10 mouse cellular contexts compared by ENCODE assay signal in the genomic region with DNA sequence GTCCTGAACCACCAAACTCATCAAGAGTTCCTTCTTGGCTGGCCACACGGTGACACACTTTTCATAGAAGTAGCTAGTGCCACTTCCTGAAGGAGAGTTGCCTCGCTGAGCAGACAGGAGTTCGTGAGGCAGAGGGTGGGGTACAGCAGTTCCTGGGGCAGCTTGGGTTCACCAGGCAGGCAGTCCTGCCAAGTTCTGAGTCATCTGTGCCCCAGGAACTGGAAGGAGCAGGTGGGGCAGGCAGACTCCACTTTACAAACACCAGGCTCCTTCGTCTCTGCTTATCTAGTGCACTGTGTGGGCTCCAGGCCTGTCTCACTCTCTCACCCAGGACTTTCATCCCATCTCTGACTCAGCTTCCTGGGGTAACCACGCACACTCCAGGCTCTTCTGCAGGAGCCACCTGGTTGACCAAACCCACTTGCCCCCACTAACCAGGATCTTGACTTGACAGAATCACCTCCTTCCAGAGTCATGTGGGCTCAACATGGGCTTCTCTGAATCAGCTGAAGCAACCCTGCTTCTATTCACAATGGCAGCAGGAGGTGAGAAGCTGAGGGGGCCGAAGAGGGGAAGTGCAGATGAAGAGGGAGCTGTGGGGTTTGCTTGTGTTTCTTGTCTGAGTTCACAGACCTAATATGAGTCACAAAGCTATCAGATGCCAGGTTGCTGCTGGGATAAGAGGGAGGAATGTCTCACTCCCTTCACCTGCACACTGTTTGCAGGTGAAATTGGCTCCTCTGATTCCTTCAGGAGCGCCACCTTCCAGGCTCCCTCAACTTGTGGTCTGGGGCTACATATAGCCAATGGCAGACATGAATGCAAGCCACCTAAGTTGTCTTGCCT. TPM values are rescaled to one million over a fixed set of nuclear protein-coding genes. Genes with fewer than 3 reads are reported as not detected.
DNase-seq lines count a peak whose midpoint lies in the region; ATAC-seq and TF ChIP-seq lines count a peak whose summit lies in the region.
"Had no signal": no experiment of that assay in that cellular context is flagged by ENCODE, and none has a peak within 500 bp of the region (broad histone marks: within the 10 kb centered on the region; RNA-seq: fewer than 3 reads in every experiment).

No protein-coding gene starts in this region.

- no peak overlapping the region for H3K4me3 ChIP-seq in gastrocnemius, adult 2 months
- no peak overlapping the region for H3K4me3 ChIP-seq in kidney, embryonic 14.5 days (ENCODE audit: low read length)
- H3K4me3 ChIP-seq in myocyte: no peak overlapping the region
- no peak overlapping the region for H3K4me3 ChIP-seq in midbrain, postnatal 0 days (ENCODE audit: low read depth, low read length)
- H3K4me3 ChIP-seq: layer of hippocampus, adult 2 months had no signal

- no peaks in the 10 kb centered on the region for H3K36me3 ChIP-seq in kidney, embryonic 14.5 days (ENCODE audit: control insufficient read depth, insufficient read depth, low read length)
- no peaks in the 10 kb centered on the region for H3K36me3 ChIP-seq in myocyte (ENCODE audit: control insufficient read depth, insufficient read depth)
- no peaks in the 10 kb centered on the region for H3K36me3 ChIP-seq in midbrain, postnatal 0 days (ENCODE audit: insufficient read depth, low read length)

- no peak overlapping the region for H3K4me2 ChIP-seq in kidney, embryonic 14.5 days (replicated peaks; ENCODE audit: low read depth, low read length)
- peak overlapping the region; percentile 57 for H3K4me2 ChIP-seq in myocyte (ENCODE audit: low read depth)
- no peak overlapping the region for H3K4me2 ChIP-seq in midbrain, postnatal 0 days (ENCODE audit: low read depth, low read length, poor library complexity, severe bottlenecking)

- H3K9me3 ChIP-seq in kidney, embryonic 14.5 days (ENCODE audit: control insufficient read depth, low read length): no peaks in the 10 kb centered on the region
- H3K9me3 ChIP-seq in midbrain, postnatal 0 days (ENCODE audit: low read length): no peaks in the 10 kb centered on the region

- H3ac ChIP-seq in myocyte (ENCODE audit: control insufficient read depth, insufficient read length): no peak overlapping the region

- no peaks in the 10 kb centered on the region for H3K4me1 ChIP-seq in kidney, embryonic 14.5 days (ENCODE audit: control insufficient read depth, insufficient read depth, low read length)
- no peaks in the 10 kb centered on the region for H3K4me1 ChIP-seq in midbrain, postnatal 0 days (ENCODE audit: insufficient read depth, low read length)

- H3K27ac ChIP-seq in gastrocnemius, adult 2 months: peak overlapping the region; percentile 51
- no peak overlapping the region for H3K27ac ChIP-seq in kidney, embryonic 14.5 days (ENCODE audit: low read depth, low read length)
- H3K27ac ChIP-seq in midbrain, postnatal 0 days (ENCODE audit: low read depth, low read length): no peak overlapping the region
- H3K27ac ChIP-seq: layer of hippocampus, adult 2 months had no signal

- H3K9ac ChIP-seq in kidney, embryonic 14.5 days (ENCODE audit: low read depth, low read length): no peak overlapping the region
- H3K9ac ChIP-seq in midbrain, postnatal 0 days (replicated peaks; ENCODE audit: low read length, poor library complexity, severe bottlenecking): no peak overlapping the region

- peak; percentile 48 for DNase-seq in gastrocnemius, adult 2 months
- no peak for DNase-seq in gastrocnemius, postnatal 4 days (ENCODE audit: low spot score in 2 of 2)
- DNase-seq in adrenal gland, postnatal 36 days: peak; percentile 53 to 67
- DNase-seq in embryo, embryonic 9.5 days (ENCODE audit: extremely low spot score): no peak
- no peak for DNase-seq in midbrain, postnatal 0 days (ENCODE audit: low spot score)
- no peak for DNase-seq in cerebellum, adult 11-12 months

- intact Hi-C loops in gastrocnemius, adult 2 months (cut with DNase I): loop anchor here (5.0 kb wide), 1 partner anchor 389 kb away; no protein-coding TSS in a partner anchor

- H3K79me2 ChIP-seq in myocyte (ENCODE audit: control insufficient read depth, insufficient read depth): no peaks in the 10 kb centered on the region

- TF ChIP-seq POLR2A in myocyte (IDR thresholded peaks at IDR 0.05; ENCODE audit: insufficient read length, low read depth): no peak

- WGBS in kidney, embryonic 14.5 days: 76% methylated on average over 7 of the region's 7 CpGs
- 80% methylated on average over 7 of the region's 7 CpGs for WGBS in midbrain, postnatal 0 days

- peak; percentile 52; the same call in 1 of the 2 replicates for ATAC-seq in kidney, embryonic 14.5 days (ENCODE audit: low FRiP score, low TSS enrichment)
- ATAC-seq in midbrain, postnatal 0 days (ENCODE audit: low FRiP score): no peak

- TF ChIP-seq CTCF in gastrocnemius, adult 2 months (IDR thresholded peaks at IDR 0.05): no peak
- TF ChIP-seq CTCF in midbrain, postnatal 0 days (IDR thresholded peaks at IDR 0.05): no peak

- no peaks in the 10 kb centered on the region for H3K27me3 ChIP-seq in kidney, embryonic 14.5 days (ENCODE audit: control insufficient read depth, insufficient read depth, low read length)
- no peaks in the 10 kb centered on the region for H3K27me3 ChIP-seq in myocyte (ENCODE audit: control insufficient read depth, insufficient read depth, insufficient read length)
- peaks cover 4% of the 10 kb centered on the region; the same call in 1 of the 2 replicates for H3K27me3 ChIP-seq in midbrain, postnatal 0 days (ENCODE audit: insufficient read depth, low read length)
- H3K27me3 ChIP-seq: CH12.LX had no signal

TF ChIP-seq in myocyte, 11 proteins besides CTCF, POLR2A, EP300 and RAD21:
- peak; percentile 47 for TF ChIP-seq USF1 (IDR thresholded peaks at IDR 0.05; ENCODE audit: low read depth)
- TF ChIP-seq E2F4 (IDR thresholded peaks at IDR 0.05; ENCODE audit: insufficient read depth): no peak
- TF ChIP-seq MYOD1 (IDR thresholded peaks at IDR 0.05; ENCODE audit: control insufficient read depth in 1 of 3, insufficient read length in 2 of 3, low read depth in 2 of 3): peak in 2 of 3 experiments; percentile 86 to 93
- no peak for TF ChIP-seq SRF (IDR thresholded peaks at IDR 0.05; ENCODE audit: control insufficient read depth, insufficient read length, low read depth)
- TF ChIP-seq MYOG (IDR thresholded peaks at IDR 0.05; ENCODE audit: control insufficient read depth in 1 of 3, insufficient read depth in 1 of 3, insufficient read length in 2 of 3, low read depth in 2 of 3): peak in 2 of 3 experiments; percentile 19 to 79
- TF ChIP-seq TCF3 (IDR thresholded peaks at IDR 0.05; ENCODE audit: insufficient read length, low read depth): no peak
- TF ChIP-seq CEBPB (IDR thresholded peaks at IDR 0.05; ENCODE audit: insufficient read depth, poor library complexity, severe bottlenecking): no peak
- peak; percentile 34 for TF ChIP-seq TCF12 (IDR thresholded peaks at IDR 0.05; ENCODE audit: insufficient read depth, poor library complexity, severe bottlenecking)
- TF ChIP-seq REST (IDR thresholded peaks at IDR 0.05; ENCODE audit: insufficient read depth, insufficient read length): no peak
- TF ChIP-seq MAX (IDR thresholded peaks at IDR 0.05; ENCODE audit: low read depth): no peak
- no peak for TF ChIP-seq POLR2AphosphoS2 (IDR thresholded peaks at IDR 0.05; ENCODE audit: insufficient read length, low read depth)

RNA-seq across cellular contexts. Expression of a gene that starts 58.2 kb away (rescaled TPM):
- total RNA-seq in gastrocnemius, adult 2 months (2021): 1 to 10 TPM; 5.7 to 6.6 TPM
- 10 to 100 TPM; 25.1 to 28.3 TPM for total RNA-seq in gastrocnemius, postnatal 4 days (2021)
- total RNA-seq in adrenal gland, postnatal 36 days (2021): 10 to 100 TPM; 12.5 to 33.4 TPM
- polyA plus RNA-seq in kidney, embryonic 14.5 days (2014; fragmentation: Nextera tagmentation; extraction: Ambion mirVana): 26.3 and 34.1 TPM in 2 replicates
- 10.3 TPM for polyA plus RNA-seq in myocyte (2012; fragmentation: generic; extraction: Trizol)
- total RNA-seq in midbrain, postnatal 0 days (2014; rRNA removed): 19.5 and 20.7 TPM in 2 replicates
- 6.5 and 6.8 TPM in 2 replicates for polyA plus RNA-seq in midbrain, postnatal 0 days (2015; fragmentation: Nextera tagmentation; extraction: Ambion mirVana)

Comparison
In these comparisons a context has a peak if more than half of its experiments do, and no peak if none do; other contexts are left out.
1. DNase-seq: peak in gastrocnemius, adult 2 months (single experiment) and adrenal gland, postnatal 36 days (2 of 2); none in gastrocnemius, postnatal 4 days (0 of 2), embryo, embryonic 9.5 days (single experiment), midbrain, postnatal 0 days (single experiment) and cerebellum, adult 11-12 months (single experiment).